Mouse (Mus musculus) megakaryocyte, embryonic 14.5 days (primary cell): ENCODE data around the gene Fbln5.

Source experiments
- FLI1 ChIP-seq: IDR thresholded peaks from 2 replicates; pipeline ENCODE4 v1.6.1; 2012; ENCODE audit warnings: low read length, inconsistent platforms, mixed read lengths
- GATA1 ChIP-seq: IDR thresholded peaks from 3 replicates; pipeline ENCODE4 v1.6.1; 2012; ENCODE audit warnings: mixed read lengths, low read length, inconsistent platforms, borderline replicate concordance

- no peak for TF ChIP-seq GATA1
- no peak for TF ChIP-seq FLI1
These were observed 628 bp downstream of the Fbln5 start for GRCm38 (mm10) chr12:101818246-101818607.
